22 mouse cellular contexts compared by ENCODE assay signal in the genomic region with DNA sequence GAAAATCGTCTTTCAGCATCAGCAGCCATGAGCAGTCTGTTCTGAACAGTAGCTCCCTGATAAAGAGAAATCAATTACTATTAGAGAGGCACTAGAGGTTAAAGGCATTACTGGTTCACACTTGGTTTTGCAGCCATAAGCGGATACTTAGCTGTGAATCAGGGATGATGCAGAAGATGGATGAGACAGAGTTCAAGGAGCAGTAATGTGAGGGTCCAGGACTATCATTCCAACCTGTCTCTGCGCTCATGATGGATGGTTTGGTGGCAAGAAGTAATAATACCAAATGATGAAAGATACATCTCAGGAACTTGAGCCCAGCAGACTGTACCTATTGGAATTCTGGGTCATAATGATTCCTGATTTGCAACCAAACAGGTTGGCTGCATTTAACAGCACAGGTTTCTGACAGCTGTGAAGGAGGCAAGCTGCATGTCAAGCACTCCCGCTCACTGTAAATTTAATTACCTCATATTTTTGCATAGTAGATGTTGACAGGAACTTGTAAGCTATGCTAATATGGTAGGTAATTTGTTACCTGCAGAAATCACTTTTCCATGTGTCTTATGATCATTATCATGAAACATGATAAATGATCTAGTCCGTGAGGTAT.
A peak's percentile ranks its signal among the peaks of the same experiment; 100 is the strongest.
DNase-seq lines count a peak whose midpoint lies in the region; ATAC-seq and TF ChIP-seq lines count a peak whose summit lies in the region.
"Had no signal": no experiment of that assay in that cellular context is flagged by ENCODE, and none has a peak within 500 bp of the region (broad histone marks: within the 10 kb centered on the region; RNA-seq: fewer than 3 reads in every experiment).

No protein-coding gene starts in this region.

- H3K27ac ChIP-seq in neural tube, embryonic 11.5 days (ENCODE audit: low read depth, low read length): no peak overlapping the region
- no peak overlapping the region for H3K27ac ChIP-seq in hindbrain, embryonic 12.5 days
- H3K27ac ChIP-seq in hindbrain, postnatal 0 days: 0 out of 2 replicates have a peak overlapping the region, but pooled peaks have one; percentile 16
- no peak overlapping the region for H3K27ac ChIP-seq in neural tube, embryonic 14.5 days (ENCODE audit: low read depth, low read length)
- H3K27ac ChIP-seq: forebrain, embryonic 15.5 days; limb, embryonic 15.5 days; liver, embryonic 14.5 days had no signal

- no peak overlapping the region for H3K4me2 ChIP-seq in neural tube, embryonic 11.5 days (ENCODE audit: low read depth)
- H3K4me2 ChIP-seq in hindbrain, embryonic 12.5 days (replicated peaks): no peak overlapping the region
- no peak overlapping the region for H3K4me2 ChIP-seq in hindbrain, postnatal 0 days (ENCODE audit: low read depth, low read length)
- no peak overlapping the region for H3K4me2 ChIP-seq in neural tube, embryonic 14.5 days (ENCODE audit: low read depth, low read length)
- H3K4me2 ChIP-seq: forebrain, embryonic 15.5 days; heart, embryonic 11.5 days; limb, embryonic 15.5 days; lung, embryonic 14.5 days had no signal

- peak; percentile 69 for ATAC-seq in neural tube, embryonic 11.5 days (ENCODE audit: insufficient read depth, low FRiP score, low TSS enrichment)
- ATAC-seq in hindbrain, embryonic 12.5 days (ENCODE audit: low FRiP score): peak; percentile 83
- no peak for ATAC-seq in hindbrain, postnatal 0 days
- ATAC-seq in neural tube, embryonic 14.5 days (ENCODE audit: low read depth): peak; percentile 66
- ATAC-seq: forebrain, embryonic 15.5 days; intestine, postnatal 0 days had no signal

- WGBS in neural tube, embryonic 11.5 days: 76% methylated on average over 5 of the region's 5 CpGs
- 72% methylated on average over 5 of the region's 5 CpGs for WGBS in hindbrain, embryonic 12.5 days
- WGBS in hindbrain, postnatal 0 days: 77% methylated on average over 5 of the region's 5 CpGs
- WGBS in neural tube, embryonic 14.5 days: 70% methylated on average over 5 of the region's 5 CpGs

- no peaks in the 10 kb centered on the region for H3K27me3 ChIP-seq in neural tube, embryonic 11.5 days (ENCODE audit: control insufficient read depth, insufficient read depth, low read length)
- H3K27me3 ChIP-seq in hindbrain, embryonic 12.5 days: no peaks in the 10 kb centered on the region
- no peaks in the 10 kb centered on the region for H3K27me3 ChIP-seq in hindbrain, postnatal 0 days (ENCODE audit: insufficient read depth, low read length)
- H3K27me3 ChIP-seq in neural tube, embryonic 14.5 days (ENCODE audit: control insufficient read depth, insufficient read depth, low read length): no peaks in the 10 kb centered on the region
- H3K27me3 ChIP-seq: forebrain, embryonic 15.5 days; limb, embryonic 15.5 days; megakaryocyte, embryonic 14.5 days had no signal

- DNase-seq in neural tube, embryonic 11.5 days (ENCODE audit: low spot score): peak; percentile 31
- no peak for DNase-seq in neural tube, embryonic 10.5 days (ENCODE audit: extremely low spot score, low spot score)
- DNase-seq in hindbrain, postnatal 0 days (ENCODE audit: low spot score): peak; percentile 7
- DNase-seq in right cerebral cortex, adult 18-20 months: no peak
- DNase-seq in thymus, postnatal 36 days: no peak
- DNase-seq: adrenal gland, adult 2 months; cerebellum, adult 11-12 months; cerebellum, postnatal 10 days; gastrocnemius, postnatal 10 days; left cerebral cortex, postnatal 4 days; lung, embryonic 14.5 days; lung, postnatal 36 days; retina, postnatal 1 day; thymus, adult 18-20 months had no signal

- H3K4me1 ChIP-seq in neural tube, embryonic 11.5 days (ENCODE audit: control insufficient read depth, insufficient read depth, low read length): no peaks in the 10 kb centered on the region
- H3K4me1 ChIP-seq in hindbrain, embryonic 12.5 days: no peaks in the 10 kb centered on the region
- no peaks in the 10 kb centered on the region for H3K4me1 ChIP-seq in hindbrain, postnatal 0 days (ENCODE audit: insufficient read depth, low read length)
- H3K4me1 ChIP-seq in neural tube, embryonic 14.5 days (ENCODE audit: control insufficient read depth, insufficient read depth, low read length): no peaks in the 10 kb centered on the region
- H3K4me1 ChIP-seq: forebrain, embryonic 15.5 days; limb, embryonic 15.5 days; megakaryocyte, embryonic 14.5 days had no signal

- H3K36me3 ChIP-seq in neural tube, embryonic 11.5 days (ENCODE audit: control insufficient read depth, insufficient read depth, low read length): no peaks in the 10 kb centered on the region
- no peaks in the 10 kb centered on the region for H3K36me3 ChIP-seq in hindbrain, embryonic 12.5 days
- no peaks in the 10 kb centered on the region for H3K36me3 ChIP-seq in hindbrain, postnatal 0 days (ENCODE audit: insufficient read depth, low read length)
- no peaks in the 10 kb centered on the region for H3K36me3 ChIP-seq in neural tube, embryonic 14.5 days (ENCODE audit: control insufficient read depth, insufficient read depth, low read length)
- H3K36me3 ChIP-seq: forebrain, embryonic 15.5 days; limb, embryonic 15.5 days had no signal

- no peaks in the 10 kb centered on the region for H3K9me3 ChIP-seq in neural tube, embryonic 11.5 days (ENCODE audit: control insufficient read depth, low read length)
- H3K9me3 ChIP-seq in hindbrain, embryonic 12.5 days (replicated peaks): no peaks in the 10 kb centered on the region
- H3K9me3 ChIP-seq in hindbrain, postnatal 0 days (ENCODE audit: low read length): no peaks in the 10 kb centered on the region
- no peaks in the 10 kb centered on the region for H3K9me3 ChIP-seq in neural tube, embryonic 14.5 days (ENCODE audit: control insufficient read depth, low read length)
- H3K9me3 ChIP-seq: forebrain, embryonic 15.5 days; limb, embryonic 15.5 days; megakaryocyte, embryonic 14.5 days had no signal

- H3K4me3 ChIP-seq in neural tube, embryonic 11.5 days (ENCODE audit: low read depth, low read length): no peak overlapping the region
- no peak overlapping the region for H3K4me3 ChIP-seq in hindbrain, embryonic 12.5 days
- no peak overlapping the region for H3K4me3 ChIP-seq in hindbrain, postnatal 0 days (ENCODE audit: low read length)
- no peak overlapping the region for H3K4me3 ChIP-seq in neural tube, embryonic 14.5 days (ENCODE audit: low read depth, low read length)
- H3K4me3 ChIP-seq: forebrain, embryonic 15.5 days; limb, embryonic 15.5 days; megakaryocyte, embryonic 14.5 days had no signal

- no peak overlapping the region for H3K9ac ChIP-seq in neural tube, embryonic 11.5 days (ENCODE audit: low read length)
- H3K9ac ChIP-seq in hindbrain, embryonic 12.5 days: no peak overlapping the region
- no peak overlapping the region for H3K9ac ChIP-seq in hindbrain, postnatal 0 days (replicated peaks; ENCODE audit: low read length)
- H3K9ac ChIP-seq in neural tube, embryonic 14.5 days (replicated peaks; ENCODE audit: low read depth, low read length): no peak overlapping the region
- H3K9ac ChIP-seq: forebrain, embryonic 15.5 days; limb, embryonic 15.5 days; liver, embryonic 14.5 days; lung, embryonic 14.5 days had no signal

- TF ChIP-seq CTCF in hindbrain, postnatal 0 days (IDR thresholded peaks at IDR 0.05; ENCODE audit: low read depth): no peak

Comparison
In these comparisons a context has a peak if more than half of its experiments do, and no peak if none do; other contexts are left out.
1. DNase-seq: peak in neural tube, embryonic 11.5 days (single experiment) and hindbrain, postnatal 0 days (single experiment); none in neural tube, embryonic 10.5 days (single experiment), right cerebral cortex, adult 18-20 months (single experiment) and thymus, postnatal 36 days (0 of 2).